Mouse (Mus musculus) layer of hippocampus, postnatal 14 days (tissue): ENCODE results near the gene Prdm11. TPM values are rescaled to one million over a fixed set of nuclear protein-coding genes. Genes with fewer than 3 reads are reported as not detected.

Experiments used
- DNase-seq, 2 experiments: peaks; one replicate each; pipeline ENCODE4 v3.0.0; 2021 to 2022; ENCODE audit warnings: low spot score in 2 of 2, mixed read lengths in 1 of 2
- total RNA-seq, 2 experiments: library from RNA; stranded (reverse); gene quantifications; 2 replicates each; pipeline ENCODE4 v1.2.3; 2021

Gene Prdm11
- total RNA-seq, 2 experiments from 2014 or later = 24.7 to 29.7 TPM

DNA sequence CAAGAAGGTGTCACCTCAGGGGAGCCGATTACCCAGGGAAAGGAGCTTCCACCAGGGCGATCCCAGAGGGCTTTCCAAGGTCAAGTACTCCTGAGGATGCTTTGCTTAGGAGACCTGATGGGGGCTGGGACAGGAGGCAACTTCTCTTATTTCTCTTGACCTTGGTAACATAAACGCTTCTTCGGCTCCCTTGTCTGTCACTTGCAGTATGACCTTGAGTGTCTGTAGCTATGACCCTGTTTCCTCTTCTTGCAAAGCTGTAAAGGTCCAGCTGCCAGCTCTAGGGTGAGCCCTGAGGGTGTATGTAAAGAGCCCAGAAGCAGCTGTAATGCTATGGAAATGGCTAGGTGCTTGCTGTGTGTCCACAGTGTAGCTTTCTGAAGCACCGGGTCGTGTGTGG lies 1.1 kb upstream of the Prdm11 start:
- no peak for DNase-seq

DNA sequence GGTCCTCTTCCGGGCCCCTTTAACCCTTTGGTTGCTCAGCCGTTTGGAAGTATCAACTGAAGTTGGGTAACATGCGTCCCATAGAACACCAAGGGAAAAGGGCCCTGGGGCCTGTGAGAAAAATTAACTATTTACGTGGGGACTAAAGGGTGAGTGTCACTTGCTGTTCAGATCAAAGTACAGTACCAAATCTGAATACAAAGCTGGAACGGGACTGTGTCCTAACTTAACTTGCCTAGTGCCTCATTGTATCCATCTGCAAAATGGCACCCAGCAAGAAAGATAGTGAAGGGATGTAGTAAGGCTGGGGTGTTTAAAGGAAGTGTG lies 505 bp upstream of the Prdm11 start:
- DNase-seq = no peak

DNA sequence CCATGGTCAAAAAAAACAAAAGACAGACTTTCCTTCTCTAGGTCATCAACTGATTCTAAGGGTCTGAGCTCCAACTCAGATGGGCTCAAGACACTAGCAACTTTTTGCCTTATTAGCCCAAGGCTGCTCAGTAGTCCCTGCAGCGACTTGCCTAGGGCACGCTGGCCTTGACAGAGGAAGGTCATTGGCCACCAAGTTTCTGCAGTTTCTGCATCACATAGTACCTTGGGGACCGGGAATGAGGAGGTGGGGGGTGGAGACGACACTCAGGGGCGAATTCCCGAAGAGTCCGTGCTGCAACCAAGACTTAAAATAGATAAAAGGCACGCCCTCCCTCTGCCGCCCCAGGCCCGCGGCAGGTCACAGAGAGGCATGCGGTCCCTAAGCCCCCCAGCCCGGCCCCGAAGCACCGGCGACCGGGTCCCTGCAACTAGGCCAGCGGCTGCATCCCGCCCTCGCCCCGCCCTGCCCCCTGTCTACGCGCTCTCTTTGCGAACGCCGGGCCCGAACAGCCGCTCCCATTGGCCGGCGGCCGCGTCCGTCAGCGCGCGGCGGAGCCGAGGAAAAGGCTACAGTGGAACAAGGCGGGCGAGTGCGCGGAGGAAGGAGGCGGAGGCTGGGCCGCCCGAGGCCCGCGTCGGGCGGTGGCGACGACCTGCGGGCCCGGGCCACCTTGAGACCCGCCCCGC lies 694 bp downstream of the Prdm11 start:
- DNase-seq = peak; percentile 92 to 95

DNA sequence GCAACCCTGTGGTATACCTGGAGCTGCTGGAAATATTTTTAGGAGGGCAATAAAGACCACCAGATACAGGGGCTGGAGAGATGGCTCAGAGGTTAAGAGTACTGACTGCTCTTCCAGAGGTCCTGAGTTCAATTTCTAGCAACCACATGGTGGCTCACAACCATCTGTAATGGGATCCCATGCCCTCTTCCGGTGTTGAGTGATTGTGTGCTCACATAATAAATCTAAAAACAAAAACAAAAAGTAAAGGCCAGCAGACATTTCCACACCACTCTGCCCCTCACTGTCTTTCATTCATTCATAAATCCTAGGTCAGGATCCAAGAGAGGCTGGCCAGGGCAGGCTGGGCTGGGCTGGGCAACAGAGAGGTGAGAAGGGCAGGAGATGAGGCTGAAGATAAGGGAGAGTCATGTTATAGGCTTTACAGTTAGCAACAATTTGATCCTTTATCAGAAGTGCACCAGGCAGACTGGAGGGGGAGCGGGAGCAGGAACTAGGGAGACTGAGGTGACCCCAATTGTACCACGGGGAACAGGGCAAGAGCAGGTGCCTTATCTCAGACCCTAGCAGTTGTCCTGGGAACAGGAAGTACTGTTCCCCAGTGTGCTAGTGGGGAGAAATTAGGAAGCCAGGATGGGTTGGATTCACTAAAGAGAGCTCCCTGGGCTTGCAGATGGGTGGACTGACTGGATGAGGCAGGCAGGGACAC lies 2.4 kb downstream of the Prdm11 start:
- DNase-seq = no peak

DNA sequence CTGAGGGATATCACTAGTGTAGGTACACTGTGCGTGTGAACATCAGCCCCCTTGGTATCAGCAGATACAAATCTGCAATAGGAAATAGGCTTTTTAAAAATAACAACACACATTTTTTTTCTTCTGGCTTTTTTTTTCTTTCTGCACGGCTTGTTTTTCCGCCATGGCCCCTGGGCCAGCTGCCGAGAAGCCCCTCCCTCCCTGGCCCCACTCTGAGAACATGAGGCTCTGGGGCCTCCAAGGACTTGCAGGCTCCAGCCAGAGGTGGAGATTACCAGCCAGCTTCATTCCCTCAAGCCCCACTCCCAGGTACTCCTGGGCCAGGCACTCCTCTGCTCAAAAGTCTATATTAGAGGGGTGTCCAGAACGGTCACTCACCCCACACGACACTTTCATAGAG lies 4.5 kb downstream of the Prdm11 start:
- DNase-seq = no peak

DNA sequence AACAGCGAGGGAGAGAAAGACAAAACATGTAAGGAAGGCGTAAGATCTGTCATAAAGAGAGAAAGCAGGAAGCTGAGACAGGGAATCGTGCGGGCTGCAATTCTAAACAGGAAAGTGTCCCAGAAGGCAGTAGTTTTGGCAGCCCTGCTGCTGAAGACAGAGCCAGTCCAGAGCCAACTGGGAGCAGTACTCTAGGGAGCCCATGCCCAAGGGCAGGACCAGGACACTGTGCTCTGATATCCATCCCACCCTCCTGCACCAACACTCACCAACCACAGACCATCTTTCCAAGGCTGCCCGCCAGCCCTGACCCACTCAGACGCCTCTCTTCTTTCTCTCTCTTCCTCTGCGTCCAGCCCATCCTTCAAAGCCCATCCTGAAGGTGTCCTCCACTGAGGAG lies 5.1 kb downstream of the Prdm11 start:
- DNase-seq = no peak

DNA sequence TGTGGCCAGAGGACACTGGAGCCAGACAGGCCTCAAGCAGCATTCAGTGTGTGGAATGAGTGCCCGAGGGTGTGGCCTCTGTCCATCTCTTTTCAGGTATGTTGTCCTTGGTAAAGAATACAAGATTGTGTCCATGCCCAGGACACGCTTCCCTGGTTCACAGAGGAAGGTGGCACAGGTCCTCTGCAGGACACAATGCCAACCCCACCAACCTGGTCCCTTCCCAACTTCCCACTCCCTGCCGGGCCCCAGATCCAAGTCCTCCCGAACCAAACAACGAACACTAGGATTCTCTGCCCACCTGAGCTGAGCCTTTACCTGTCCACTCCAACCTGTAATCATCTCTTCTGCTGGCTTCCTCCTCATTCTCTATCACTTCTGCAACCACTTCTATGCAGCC lies 6.3 kb downstream of the Prdm11 start:
- DNase-seq = no peak

DNA sequence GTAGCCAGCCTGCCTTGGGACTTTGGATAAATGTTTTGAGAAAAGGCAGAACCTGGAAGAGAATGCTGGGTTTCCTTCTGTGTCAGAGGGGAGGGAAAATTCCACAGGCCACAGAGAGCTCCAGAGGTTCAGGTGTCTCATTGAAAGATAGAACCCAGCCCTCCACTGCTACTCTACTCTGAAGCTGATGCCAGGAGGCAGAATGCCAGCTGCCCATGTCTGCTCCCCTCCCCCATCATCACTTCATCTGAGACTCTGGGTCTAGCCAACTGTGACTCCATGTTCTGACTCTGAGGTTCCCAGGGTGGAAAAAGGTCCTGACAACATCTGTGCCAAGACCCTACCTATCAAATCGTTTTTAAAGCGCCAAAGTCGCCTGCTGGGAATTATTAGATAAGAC lies 6.9 kb downstream of the Prdm11 start:
- DNase-seq = no peak

DNA sequence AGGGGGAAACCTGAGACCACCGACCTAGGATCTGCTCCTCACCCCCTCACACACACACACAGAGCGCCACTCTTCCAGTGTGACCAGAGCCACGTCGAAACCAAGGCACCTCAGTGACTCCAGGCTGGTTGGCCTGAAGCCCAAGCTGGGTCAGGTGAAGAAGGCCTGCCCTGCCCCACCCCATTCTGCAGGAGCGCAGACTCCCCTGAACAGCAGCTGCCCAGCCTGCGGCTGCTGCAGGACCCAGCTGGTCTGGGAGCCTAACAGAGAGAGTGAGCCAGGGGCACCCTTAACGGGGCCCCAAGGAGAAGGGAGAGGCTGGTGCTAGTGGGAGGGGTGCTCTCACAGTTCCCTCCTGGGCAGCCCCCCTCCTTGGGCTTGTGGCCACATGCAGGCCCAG lies 10.3 kb downstream of the Prdm11 start:
- DNase-seq = no peak

DNA sequence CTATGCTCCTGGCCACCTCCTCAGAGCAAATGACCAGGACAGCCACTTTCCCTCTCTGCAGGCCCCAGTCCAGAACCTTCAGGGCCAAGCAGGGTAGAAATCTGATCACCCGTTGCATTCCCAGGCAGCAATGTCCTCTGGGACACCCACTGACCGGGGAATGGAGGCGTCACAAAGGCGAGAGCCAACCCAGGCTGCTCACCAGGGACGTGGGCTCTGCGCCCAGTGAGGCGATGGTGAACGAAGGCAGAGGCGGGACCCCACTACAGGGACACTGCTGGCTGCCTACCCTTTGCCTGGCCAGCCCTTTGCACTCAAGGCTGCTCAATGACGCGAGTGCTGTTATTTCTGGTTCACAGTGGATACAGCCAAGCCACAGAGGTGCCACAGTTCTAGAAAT lies 13.3 kb downstream of the Prdm11 start:
- DNase-seq = no peak

DNA sequence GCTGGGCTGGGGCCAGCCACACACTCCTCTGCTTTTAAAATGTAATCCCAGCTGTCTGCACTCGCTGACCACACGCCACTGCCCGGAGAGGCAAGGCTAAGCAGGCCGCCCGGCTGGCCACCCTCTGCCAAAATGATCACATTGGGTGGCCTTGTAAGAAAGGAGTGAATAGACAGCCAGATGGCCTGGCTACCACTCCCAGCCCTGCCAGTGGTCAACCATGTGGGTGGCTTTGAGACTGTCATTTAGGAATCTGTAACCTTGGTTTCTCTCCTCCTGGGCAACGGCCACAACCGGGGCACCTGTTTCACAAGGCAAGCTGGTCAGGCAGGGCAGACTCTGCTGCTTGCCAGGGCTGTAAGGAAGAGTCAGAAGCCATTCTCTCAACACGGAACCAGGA lies 13.9 kb downstream of the Prdm11 start:
- no peak for DNase-seq

DNA sequence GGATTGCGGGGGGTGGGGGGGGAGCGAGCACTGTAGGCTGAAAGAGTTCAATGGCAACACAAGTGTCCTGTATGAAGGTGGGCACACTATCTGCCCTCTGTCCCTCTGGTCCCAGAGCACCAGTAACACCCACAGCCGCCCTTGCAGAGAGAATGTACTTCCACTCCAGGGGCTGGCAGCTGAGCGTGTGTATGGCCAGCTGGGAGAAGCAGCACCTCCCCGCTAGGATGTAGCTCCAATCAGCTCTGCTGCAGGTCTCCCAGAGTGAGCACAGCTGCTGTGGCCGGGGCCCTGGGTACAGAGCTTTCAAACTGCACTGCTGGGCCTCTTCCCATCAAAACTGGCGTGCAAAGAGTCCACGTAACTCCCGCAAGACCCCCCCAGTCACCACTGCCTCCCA lies 14.9 kb downstream of the Prdm11 start:
- no peak for DNase-seq

DNA sequence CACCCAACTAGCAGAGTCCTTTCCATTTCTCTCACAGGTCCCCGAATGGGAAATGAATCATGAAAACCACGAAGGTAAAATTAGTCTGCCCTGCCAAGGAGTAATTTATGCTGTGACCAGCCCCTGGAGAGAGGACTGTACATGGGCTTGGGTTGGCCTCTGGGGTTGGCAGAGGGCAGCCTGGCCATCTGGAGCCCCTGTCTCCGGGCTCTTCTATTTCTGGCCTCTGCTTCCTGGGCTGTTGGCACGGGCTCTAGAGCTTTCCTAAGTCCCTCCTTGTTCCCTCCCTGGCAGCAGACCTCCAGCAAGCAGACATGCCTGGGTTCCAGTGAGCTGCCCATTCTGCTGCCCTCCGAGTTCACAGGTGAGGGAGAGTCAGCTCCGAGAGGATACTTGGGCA lies 15.9 kb downstream of the Prdm11 start:
- DNase-seq = no peak

DNA sequence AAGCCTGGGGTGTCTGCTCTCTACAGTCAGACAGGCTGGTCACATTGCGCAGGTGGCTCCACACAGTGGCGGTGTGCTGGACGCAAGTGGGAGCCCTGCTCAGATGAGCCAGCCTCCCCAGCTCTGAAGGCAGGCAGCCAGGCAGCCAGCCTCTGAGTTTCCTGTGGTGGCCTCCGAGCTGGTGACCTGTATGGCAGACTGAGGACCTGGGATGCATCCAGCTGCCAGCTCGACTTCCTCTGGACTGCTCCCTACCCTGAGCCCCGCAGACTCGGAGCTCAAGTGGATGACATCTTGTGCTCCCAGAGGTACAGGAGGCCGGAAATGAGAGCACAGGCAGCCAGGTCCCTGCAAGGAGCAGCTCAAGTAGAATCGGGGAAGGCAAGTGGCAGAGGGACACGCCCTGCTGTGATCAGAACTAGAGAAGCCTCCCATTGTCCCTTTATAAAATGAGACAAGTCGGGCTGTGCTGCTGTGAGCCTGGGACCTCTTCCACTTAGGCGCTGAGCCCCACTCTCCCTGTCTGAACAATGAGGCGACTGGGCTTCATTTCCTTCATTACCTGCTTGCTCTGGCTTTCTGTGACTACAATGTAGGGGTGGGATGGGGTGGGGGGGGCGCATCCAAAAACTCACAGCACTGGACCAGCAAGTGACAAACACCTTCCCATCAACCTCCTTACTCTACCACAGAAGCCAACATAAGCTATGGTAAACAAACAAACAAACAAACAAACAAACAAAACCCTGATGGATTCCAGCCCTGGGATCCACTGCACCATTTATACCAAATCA lies 16.5 kb downstream of the Prdm11 start:
- DNase-seq = no peak

DNA sequence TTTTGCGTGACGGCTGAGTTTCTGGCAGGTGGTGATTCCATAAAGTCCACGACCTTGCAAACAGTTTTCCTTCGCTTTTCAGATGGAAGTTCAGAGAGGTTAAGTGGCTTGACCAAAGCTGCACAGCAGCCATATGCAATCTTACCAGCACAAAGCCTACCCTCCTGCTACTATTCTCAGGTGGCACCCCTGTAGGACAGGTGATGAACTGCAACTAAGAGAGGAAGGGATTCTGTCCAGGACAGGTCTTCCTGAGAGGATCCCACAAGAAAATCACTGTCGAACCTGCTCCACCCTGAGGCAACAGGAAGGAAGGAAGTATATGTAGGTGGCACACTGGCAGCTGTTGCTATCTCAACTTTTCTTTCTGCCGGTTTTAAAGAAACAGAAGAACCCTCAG lies 17.1 kb downstream of the Prdm11 start:
- DNase-seq = no peak

DNA sequence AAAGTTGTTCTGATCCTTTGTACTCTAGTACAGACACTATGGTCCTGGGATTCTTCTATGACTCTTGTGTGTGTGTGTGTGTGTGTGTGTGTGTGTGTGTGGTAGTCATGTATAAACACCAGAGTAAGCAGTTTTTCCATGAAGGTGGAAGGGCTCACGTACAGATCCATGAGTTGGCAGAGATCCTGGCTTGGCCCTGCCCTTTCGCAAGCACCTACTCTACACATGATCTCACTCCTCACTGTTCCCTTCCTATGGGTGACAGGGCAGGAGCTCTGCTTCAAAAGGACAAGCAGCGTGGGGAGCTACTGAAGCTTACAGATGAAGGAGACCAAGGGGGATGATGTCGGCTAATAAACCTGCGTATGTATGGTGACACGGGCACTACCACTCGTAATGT lies 18.3 kb downstream of the Prdm11 start:
- no peak for DNase-seq

DNA sequence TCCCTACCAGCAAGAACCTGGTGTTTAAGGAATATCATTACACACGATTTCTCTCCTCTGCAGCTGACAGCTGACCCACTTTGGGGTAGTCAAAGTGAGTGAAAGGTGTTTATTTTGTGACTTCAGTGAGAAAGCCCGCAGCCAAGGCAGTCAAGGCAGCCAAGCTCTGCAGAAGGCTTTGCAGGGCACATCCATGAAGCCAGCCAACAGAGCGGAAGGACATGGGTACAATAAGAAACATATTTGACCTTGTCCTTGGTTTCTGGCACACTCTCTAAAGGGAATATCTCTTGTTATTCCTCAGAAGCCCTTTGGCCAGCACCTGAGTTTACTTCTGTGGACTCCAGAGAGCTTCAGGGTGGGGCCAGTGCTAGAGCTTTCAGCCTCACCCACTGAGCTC lies 21.5 kb downstream of the Prdm11 start:
- no peak for DNase-seq

DNA sequence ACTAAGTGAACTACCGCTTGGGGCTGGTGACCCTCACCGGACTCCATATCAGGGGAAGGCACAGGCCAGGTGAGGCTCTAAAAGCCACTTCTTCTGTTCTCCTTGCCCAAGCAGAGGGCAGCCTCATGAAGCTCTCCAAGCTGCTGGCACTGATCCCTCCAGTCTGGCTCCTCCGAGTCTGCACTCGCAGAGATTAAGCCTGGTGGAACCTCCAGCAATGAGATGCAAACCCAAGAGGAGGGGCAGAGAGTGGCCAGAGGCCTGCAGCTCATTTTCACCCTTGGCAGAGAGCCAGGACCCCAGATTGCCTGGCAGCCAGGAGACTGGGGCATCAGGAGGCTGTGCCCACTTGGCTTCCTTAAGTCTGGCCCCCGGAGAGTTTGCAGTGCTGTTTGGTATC lies 27.1 kb downstream of the Prdm11 start:
- peak; percentile 29 to 63 for DNase-seq

DNA sequence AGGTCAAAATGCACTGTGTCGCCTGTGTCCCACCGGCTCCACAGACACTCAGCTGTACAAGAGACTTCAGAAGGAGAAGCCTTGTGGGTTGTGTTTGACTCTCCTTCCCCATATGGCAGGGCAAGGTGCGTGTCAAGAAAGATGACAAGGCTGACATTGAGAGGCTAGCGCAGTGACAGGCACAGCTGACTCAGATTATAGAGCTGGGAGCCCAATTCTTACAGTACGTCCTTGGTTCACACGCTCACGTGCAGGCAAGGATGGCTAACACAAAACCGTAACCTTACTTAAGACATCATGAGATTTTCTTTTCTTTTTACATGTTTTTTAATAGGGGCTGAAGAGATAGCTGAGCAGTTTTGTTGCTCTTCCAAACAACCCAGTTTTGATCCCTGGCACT lies 28.8 kb downstream of the Prdm11 start:
- DNase-seq = no peak

DNA sequence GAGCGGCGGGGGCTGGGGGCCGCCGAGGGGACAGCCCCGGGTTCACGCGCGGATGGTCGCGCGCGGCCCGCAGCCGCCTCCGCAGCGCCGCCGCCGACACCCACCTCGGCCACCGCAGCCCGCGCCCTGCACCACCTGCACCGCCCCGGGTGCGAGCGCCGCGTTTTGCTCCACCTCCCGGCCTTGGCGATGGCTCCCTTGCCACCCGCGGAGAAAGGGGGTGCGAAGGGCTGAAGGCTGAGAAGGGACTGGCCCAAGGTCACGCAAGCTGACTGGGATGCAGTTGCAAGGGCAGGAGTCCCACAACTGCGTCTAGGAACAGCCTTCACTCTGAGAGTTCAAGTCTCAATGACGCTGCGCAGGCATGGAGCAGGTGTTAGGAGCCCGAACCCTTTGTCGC lies 30.9 kb downstream of the Prdm11 start:
- no peak for DNase-seq

DNA sequence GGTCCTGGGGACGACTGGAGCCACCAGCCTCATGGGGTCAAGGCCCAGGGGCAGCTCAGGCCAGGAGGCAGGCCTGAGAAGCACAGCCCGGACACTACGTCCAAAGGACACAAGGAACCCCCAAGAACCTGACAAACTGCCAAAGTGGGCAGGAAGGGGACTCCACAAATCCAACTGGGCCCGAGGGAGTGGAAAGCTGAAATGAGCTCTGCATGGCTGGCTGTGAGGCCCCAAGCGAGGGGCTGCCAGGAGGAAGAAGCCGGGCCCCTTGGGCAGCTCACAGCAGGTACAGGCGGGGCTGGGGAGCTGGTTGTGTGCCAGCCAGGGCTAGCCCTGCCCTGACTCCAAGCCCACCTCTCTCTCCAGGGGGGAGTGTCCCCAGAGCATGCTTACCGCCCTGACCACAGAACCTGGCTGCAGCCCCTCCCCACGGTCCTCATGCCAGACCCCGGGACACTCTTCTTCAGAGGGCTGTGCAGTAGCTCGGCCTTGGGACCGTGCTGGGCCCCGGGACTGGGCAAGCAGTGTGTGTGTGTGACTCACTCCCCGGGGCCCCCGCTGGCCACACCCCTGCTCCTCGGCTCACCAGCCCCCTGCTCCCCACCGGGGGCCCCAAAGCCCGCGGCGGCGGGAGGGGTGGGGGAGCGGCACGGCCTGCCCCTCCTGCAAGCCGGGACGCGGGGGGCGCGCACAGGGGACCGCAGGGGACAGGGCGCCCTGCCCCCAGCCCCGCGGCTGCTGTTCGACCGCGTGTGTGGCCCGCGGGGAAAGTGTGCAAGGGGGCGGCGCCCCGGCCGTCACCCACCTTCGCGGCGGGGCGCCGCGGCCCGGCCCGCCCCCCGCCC lies 31.7 kb downstream of the Prdm11 start:
- peak in 1 of 2 experiments; percentile 28 for DNase-seq
